Comparison of ENCODE assay signal across 18 mouse cellular contexts in genomic region chr5:138987994-138988393, GRCm38 (mm10). TPM values are rescaled to one million over a fixed set of nuclear protein-coding genes. Genes with fewer than 3 reads are reported as not detected.
A peak's percentile ranks its signal among the peaks of the same experiment; 100 is the strongest.
DNase-seq lines count a peak whose midpoint lies in the region; ATAC-seq lines count a peak whose summit lies in the region.
"Had no signal": no experiment of that assay in that cellular context is flagged by ENCODE, and none has a peak within 500 bp of the region (broad histone marks: within the 10 kb centered on the region; RNA-seq: fewer than 3 reads in every experiment).

No protein-coding gene starts in this region.

- H3K27ac ChIP-seq in heart, embryonic 15.5 days, result peak overlapping the region; percentile 76
- no peak overlapping the region for H3K27ac ChIP-seq in midbrain, embryonic 11.5 days (ENCODE audit: low read depth, low read length)
- H3K27ac ChIP-seq in midbrain, embryonic 13.5 days, result no peak overlapping the region
- H3K27ac ChIP-seq in lung, embryonic 15.5 days, result peak overlapping the region; percentile 62
- H3K27ac ChIP-seq in stomach, embryonic 15.5 days, result peak overlapping the region; percentile 72; the same call in 1 of the 2 replicates
- H3K27ac ChIP-seq: heart, embryonic 10.5 days had no signal

- H3K27me3 ChIP-seq in heart, embryonic 15.5 days, result peaks cover 17% of the 10 kb centered on the region
- peaks cover 22% of the 10 kb centered on the region for H3K27me3 ChIP-seq in midbrain, embryonic 11.5 days (ENCODE audit: control insufficient read depth, insufficient read depth, low read length)
- H3K27me3 ChIP-seq in midbrain, embryonic 13.5 days, result peaks cover 33% of the 10 kb centered on the region
- peaks cover 19% of the 10 kb centered on the region for H3K27me3 ChIP-seq in lung, embryonic 15.5 days
- H3K27me3 ChIP-seq in stomach, embryonic 15.5 days (replicated peaks), result peaks cover 10% of the 10 kb centered on the region; the same call in 1 of the 2 replicates

- H3K4me2 ChIP-seq in heart, embryonic 15.5 days, result 0 out of 2 replicates have a peak overlapping the region, but pooled peaks have one; percentile 30
- no peak overlapping the region for H3K4me2 ChIP-seq in midbrain, embryonic 11.5 days
- no peak overlapping the region for H3K4me2 ChIP-seq in midbrain, embryonic 13.5 days (replicated peaks)
- no peak overlapping the region for H3K4me2 ChIP-seq in lung, embryonic 15.5 days
- H3K4me2 ChIP-seq in stomach, embryonic 15.5 days, result no peak overlapping the region
- H3K4me2 ChIP-seq: liver, embryonic 11.5 days had no signal

- H3K4me3 ChIP-seq in heart, embryonic 15.5 days, result no peak overlapping the region
- no peak overlapping the region for H3K4me3 ChIP-seq in midbrain, embryonic 11.5 days (ENCODE audit: low read depth, low read length)
- H3K4me3 ChIP-seq in midbrain, embryonic 13.5 days (replicated peaks), result no peak overlapping the region
- no peak overlapping the region for H3K4me3 ChIP-seq in lung, embryonic 15.5 days
- no peak overlapping the region for H3K4me3 ChIP-seq in stomach, embryonic 15.5 days (replicated peaks)
- H3K4me3 ChIP-seq: erythroblast, embryonic 14.5 days; heart, embryonic 10.5 days; myocyte had no signal

- H3K9ac ChIP-seq in heart, embryonic 15.5 days, result no peak overlapping the region
- no peak overlapping the region for H3K9ac ChIP-seq in midbrain, embryonic 11.5 days (ENCODE audit: low read length)
- no peak overlapping the region for H3K9ac ChIP-seq in midbrain, embryonic 13.5 days (replicated peaks)
- no peak overlapping the region for H3K9ac ChIP-seq in lung, embryonic 15.5 days
- H3K9ac ChIP-seq in stomach, embryonic 15.5 days, result no peak overlapping the region

- ATAC-seq in heart, embryonic 15.5 days (replicated peaks; ENCODE audit: insufficient number of reproducible peaks, insufficient read depth, low FRiP score, low read depth), result no peak
- ATAC-seq in midbrain, embryonic 11.5 days (ENCODE audit: low FRiP score), result no peak
- no peak for ATAC-seq in midbrain, embryonic 13.5 days
- peak; percentile 33 for ATAC-seq in lung, embryonic 15.5 days (ENCODE audit: borderline replicate concordance, extremely low read depth, low FRiP score, low TSS enrichment)
- no peak; the same call in 1 of the 2 replicates for ATAC-seq in stomach, embryonic 15.5 days (ENCODE audit: insufficient read depth, low FRiP score, low read depth)
- ATAC-seq: hindbrain, embryonic 16.5 days; intestine, postnatal 0 days had no signal

- H3K9me3 ChIP-seq in heart, embryonic 15.5 days (replicated peaks), result no peaks in the 10 kb centered on the region
- no peaks in the 10 kb centered on the region for H3K9me3 ChIP-seq in midbrain, embryonic 11.5 days (ENCODE audit: control insufficient read depth, low read length)
- H3K9me3 ChIP-seq in midbrain, embryonic 13.5 days, result no peaks in the 10 kb centered on the region
- no peaks in the 10 kb centered on the region for H3K9me3 ChIP-seq in lung, embryonic 15.5 days
- H3K9me3 ChIP-seq in stomach, embryonic 15.5 days, result no peaks in the 10 kb centered on the region
- H3K9me3 ChIP-seq: heart, embryonic 10.5 days had no signal

- peaks cover 54% of the 10 kb centered on the region for H3K4me1 ChIP-seq in heart, embryonic 15.5 days (replicated peaks)
- H3K4me1 ChIP-seq in midbrain, embryonic 11.5 days (ENCODE audit: control insufficient read depth, insufficient read depth, low read length), result peaks cover 6% of the 10 kb centered on the region
- H3K4me1 ChIP-seq in midbrain, embryonic 13.5 days (replicated peaks), result peaks cover 24% of the 10 kb centered on the region
- H3K4me1 ChIP-seq in lung, embryonic 15.5 days, result peaks cover 51% of the 10 kb centered on the region
- peaks cover 16% of the 10 kb centered on the region; the same call in 1 of the 2 replicates for H3K4me1 ChIP-seq in stomach, embryonic 15.5 days

- WGBS in heart, embryonic 15.5 days, result 64% methylated on average over 10 of the region's 10 CpGs
- 81% methylated on average over 10 of the region's 10 CpGs for WGBS in midbrain, embryonic 11.5 days
- 72% methylated on average over 10 of the region's 10 CpGs for WGBS in midbrain, embryonic 13.5 days
- WGBS in lung, embryonic 15.5 days, result 59% methylated on average over 10 of the region's 10 CpGs
- WGBS in stomach, embryonic 15.5 days, result 65% methylated on average over 10 of the region's 10 CpGs

- peaks cover 33% of the 10 kb centered on the region for H3K36me3 ChIP-seq in heart, embryonic 15.5 days
- H3K36me3 ChIP-seq in midbrain, embryonic 11.5 days (ENCODE audit: control insufficient read depth, insufficient read depth, low read length), result no peaks in the 10 kb centered on the region
- peaks cover 11% of the 10 kb centered on the region for H3K36me3 ChIP-seq in midbrain, embryonic 13.5 days
- H3K36me3 ChIP-seq in lung, embryonic 15.5 days, result peaks cover 46% of the 10 kb centered on the region
- H3K36me3 ChIP-seq in stomach, embryonic 15.5 days, result peaks cover 35% of the 10 kb centered on the region

- DNase-seq in heart, adult 18-20 months, result no peak
- peak; percentile 26 for DNase-seq in midbrain, embryonic 11.5 days (ENCODE audit: low spot score, missing footprints)
- DNase-seq in cerebellum, adult 11-12 months, result no peak
- DNase-seq: embryo, embryonic 11 days; gastrocnemius, postnatal 10 days; layer of hippocampus, postnatal 36 days; spleen, adult 18-20 months; thymus, postnatal 14 days had no signal

RNA-seq across cellular contexts. Expression of gene Pdgfa, which starts 9.2 kb away (rescaled TPM):
- 46.0 and 51.1 TPM in 2 replicates for polyA plus RNA-seq in heart, embryonic 15.5 days (2015; fragmentation: Nextera tagmentation; extraction: Ambion mirVana)
- total RNA-seq in heart, adult 18-20 months (2021), result 10 to 100 TPM; 15.5 to 21.7 TPM
- 3.3 and 3.9 TPM in 2 replicates for polyA plus RNA-seq in midbrain, embryonic 11.5 days (2014; fragmentation: Nextera tagmentation; extraction: Ambion mirVana)
- 7.5 and 8.3 TPM in 2 replicates for polyA plus RNA-seq in midbrain, embryonic 13.5 days (2015; fragmentation: Nextera tagmentation; extraction: Ambion mirVana)
- polyA plus RNA-seq in lung, embryonic 15.5 days (2015; fragmentation: Nextera tagmentation; extraction: Ambion mirVana), result 53.2 and 56.3 TPM in 2 replicates
- polyA plus RNA-seq in stomach, embryonic 15.5 days (2015; fragmentation: Nextera tagmentation; extraction: Ambion mirVana), result 48.7 and 58.7 TPM in 2 replicates

Comparison
In these comparisons a context has a peak if more than half of its experiments do, and no peak if none do; other contexts are left out.
1. H3K27ac ChIP-seq: peak in heart, embryonic 15.5 days (single experiment), lung, embryonic 15.5 days (single experiment) and stomach, embryonic 15.5 days (single experiment); none in midbrain, embryonic 11.5 days (single experiment) and midbrain, embryonic 13.5 days (single experiment).